In genomic region chr11:68657811-68658210, GRCm38 (mm10) we compare ENCODE assay signal across 8 mouse cellular contexts. TPM values are rescaled to one million over a fixed set of nuclear protein-coding genes. Genes with fewer than 3 reads are reported as not detected.
DNase-seq lines count a peak whose midpoint lies in the region; ATAC-seq and TF ChIP-seq lines count a peak whose summit lies in the region.

No protein-coding gene starts in this region.

- H3K4me3 ChIP-seq in bone marrow macrophage, adult 2 months (ENCODE audit: insufficient read depth, low read length), result no peak overlapping the region
- no peak overlapping the region for H3K4me3 ChIP-seq in heart, embryonic 13.5 days

- DNase-seq in cerebellum, postnatal 10 days, result peak; percentile 58 to 66
- DNase-seq in cerebellum, adult 11 months, result no peak
- DNase-seq in left cerebral cortex, adult 11 months (ENCODE audit: low spot score), result peak; percentile 86
- peak; percentile 91 to 95 for DNase-seq in right cerebral cortex, adult 2 months (ENCODE audit: low spot score in 2 of 2)
- DNase-seq in spleen, postnatal 10 days (ENCODE audit: low spot score in 2 of 2), result no peak

- peak overlapping the region; percentile 37 for H3K27ac ChIP-seq in bone marrow macrophage, adult 2 months (ENCODE audit: insufficient read depth, low read depth, low read length)
- peak overlapping the region; percentile 97 for H3K27ac ChIP-seq in heart, embryonic 13.5 days (replicated peaks)

- H3K36me3 ChIP-seq in heart, embryonic 13.5 days, result no peaks in the 10 kb centered on the region

- H3K4me1 ChIP-seq in bone marrow macrophage, adult 2 months (ENCODE audit: control insufficient read depth, insufficient read depth, low read length), result peaks cover 45% of the 10 kb centered on the region
- peaks cover 66% of the 10 kb centered on the region for H3K4me1 ChIP-seq in heart, embryonic 13.5 days

- no peak for TF ChIP-seq CTCF in bone marrow macrophage, adult 2 months (IDR thresholded peaks at IDR 0.05; ENCODE audit: low read depth, low read length)

- H3K9me3 ChIP-seq in heart, embryonic 13.5 days, result no peaks in the 10 kb centered on the region

- 9% methylated on average over 9 of the region's 9 CpGs for WGBS in heart, embryonic 13.5 days

- TF ChIP-seq POLR2A in bone marrow macrophage, adult 2 months (IDR thresholded peaks at IDR 0.05; ENCODE audit: borderline replicate concordance, low read depth, low read length), result no peak

- H3K9ac ChIP-seq in heart, embryonic 13.5 days, result peak overlapping the region; percentile 47; the same call in 1 of the 2 replicates

- ATAC-seq in heart, embryonic 13.5 days (ENCODE audit: extremely low read depth, insufficient number of reproducible peaks, low FRiP score, low TSS enrichment), result peak; percentile 75
- no peak for ATAC-seq in erythroblast, adult 5-6 weeks (replicated peaks; ENCODE audit: low FRiP score, poor library complexity, severe bottlenecking)

- no peaks in the 10 kb centered on the region for H3K27me3 ChIP-seq in heart, embryonic 13.5 days (replicated peaks)

- peak overlapping the region; percentile 25 for H3K4me2 ChIP-seq in heart, embryonic 13.5 days

RNA-seq across cellular contexts. Expression of gene Myh10, which starts 33.5 kb away (rescaled TPM):
- polyA plus RNA-seq in bone marrow macrophage, adult 2 months (2012; ENCODE audit: insufficient read depth, insufficient read length, missing spikeins), result 0.75 and 1.4 TPM in 2 replicates
- polyA plus RNA-seq in heart, embryonic 13.5 days (2015; fragmentation: Nextera tagmentation; extraction: Ambion mirVana), result 124 and 133 TPM in 2 replicates
- total RNA-seq in erythroblast, adult 5-6 weeks (2015; ENCODE audit: low replicate concordance), result 45.0 and 47.9 TPM in 2 replicates
- total RNA-seq in erythroblast, adult 5-6 weeks (2017; ENCODE audit: low replicate concordance), result 56.5 and 72.2 TPM in 2 replicates

Comparison
In these comparisons a context has a peak if more than half of its experiments do, and no peak if none do; other contexts are left out.
1. DNase-seq: peak in cerebellum, postnatal 10 days (2 of 2), left cerebral cortex, adult 11 months (single experiment) and right cerebral cortex, adult 2 months (2 of 2); none in cerebellum, adult 11 months (single experiment) and spleen, postnatal 10 days (0 of 2).
2. RNA of gene Myh10, which starts 33.5 kb away (polyA plus RNA-seq): 124 to 133 TPM in heart, embryonic 13.5 days; 0.75 to 1.4 TPM in bone marrow macrophage, adult 2 months; every median in the first group is over 10 times any median in the second.